Mouse (Mus musculus): ENCODE results near the gene Mnt. TPM values are rescaled to one million over a fixed set of nuclear protein-coding genes. Genes with fewer than 3 reads are reported as not detected.
"Not testable (repeated sequence)": the region's sequence is repeated elsewhere in the genome, so short reads cannot be mapped to it uniquely, and the experiment has no call there.

Gene Mnt
- total RNA-seq (2022), result 10 to 100 TPM; 31.4 to 36.4 (median 33.8) TPM

DNA sequence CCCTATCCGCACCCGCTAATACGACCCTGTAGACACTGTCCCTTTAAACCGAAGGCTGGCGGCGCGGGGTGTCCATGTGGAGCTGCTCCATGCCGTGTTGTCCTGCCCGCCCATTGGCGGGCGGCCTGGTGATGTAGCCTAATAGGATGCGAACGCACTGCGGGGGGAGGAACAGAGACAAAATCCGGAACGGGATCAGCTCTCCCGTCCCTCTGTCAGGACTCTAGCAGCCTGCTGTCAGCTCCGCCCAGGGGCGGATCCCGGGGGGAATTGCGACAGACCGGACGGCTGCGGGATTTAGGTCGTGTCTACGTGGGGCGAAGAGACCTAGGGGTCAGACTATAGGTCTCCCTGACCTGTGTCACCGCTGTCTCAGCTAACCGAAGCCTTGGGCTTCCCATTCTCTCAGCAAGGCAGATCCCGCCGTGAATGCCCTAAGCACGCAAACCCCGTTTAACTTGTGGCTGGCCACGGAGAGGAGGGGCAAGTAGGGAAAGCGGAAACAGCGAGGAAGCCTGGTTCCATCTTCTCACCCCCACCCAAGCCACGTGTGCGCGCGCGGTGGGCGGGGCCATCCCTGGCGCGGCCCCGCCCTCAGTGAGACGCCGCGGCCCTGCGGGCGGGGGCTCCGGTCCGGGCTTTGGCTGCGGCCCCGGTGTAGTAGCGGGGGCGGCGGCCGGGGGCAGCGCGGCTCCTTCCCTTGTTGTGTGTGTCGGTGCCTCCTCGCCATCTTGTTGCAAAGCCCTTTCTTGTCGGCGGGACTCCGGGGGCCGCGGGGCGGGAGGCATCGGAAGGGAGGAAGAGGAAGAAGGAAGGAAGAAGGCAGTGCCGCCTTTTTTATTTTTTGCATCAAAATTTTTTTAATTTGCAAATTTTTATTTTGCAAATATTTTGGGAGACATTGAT lies at the start of gene Mnt:
Mnt (plus strand) TSS at position 665 of the 906 bp plus-strand sequence.
- DNase-seq (ENCODE audit: low spot score in 2 of 2), result peak; percentile 95 to 100

DNA sequence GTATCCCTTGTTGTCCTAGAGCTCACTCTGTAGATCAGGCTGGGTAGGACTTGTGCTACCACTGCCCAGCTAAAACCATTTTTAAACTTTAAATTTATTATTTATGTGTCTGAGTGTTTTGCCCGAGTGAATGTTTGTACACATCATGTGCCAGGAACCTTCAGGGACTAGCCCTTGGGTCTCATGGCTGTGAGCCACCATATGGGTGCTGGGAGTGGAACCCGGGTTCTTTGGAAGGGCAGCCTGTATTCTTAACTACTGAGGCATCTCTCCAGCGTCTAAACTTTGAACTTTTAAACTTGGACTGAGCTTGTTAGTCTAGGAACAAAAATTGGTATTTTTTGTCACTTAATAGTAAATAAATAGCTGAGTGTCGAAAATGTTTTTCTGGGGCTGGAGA lies 37.8 kb upstream of the Mnt start:
- no peak for DNase-seq (ENCODE audit: low spot score in 2 of 2)

DNA sequence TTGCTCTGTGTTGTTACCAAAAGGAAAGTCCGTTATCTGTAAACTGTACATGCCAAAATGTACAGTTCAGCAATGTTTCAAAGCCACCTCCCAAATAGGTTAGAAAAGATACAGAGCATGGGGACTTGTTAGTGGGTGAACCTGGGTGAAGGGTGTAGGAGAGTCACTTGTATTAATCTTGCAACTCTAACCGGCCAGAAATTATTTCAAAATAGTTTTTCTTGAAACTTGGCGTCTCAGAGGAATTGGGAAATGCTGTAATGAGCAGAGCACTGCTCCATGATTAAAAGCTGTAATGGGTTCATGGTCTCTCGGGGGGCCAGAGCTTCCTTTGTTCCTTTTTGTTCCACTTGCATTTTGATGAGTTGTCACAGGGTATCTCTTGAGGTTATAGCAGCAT lies 30.1 kb upstream of the Mnt start:
- DNase-seq (ENCODE audit: low spot score in 2 of 2), result no peak

DNA sequence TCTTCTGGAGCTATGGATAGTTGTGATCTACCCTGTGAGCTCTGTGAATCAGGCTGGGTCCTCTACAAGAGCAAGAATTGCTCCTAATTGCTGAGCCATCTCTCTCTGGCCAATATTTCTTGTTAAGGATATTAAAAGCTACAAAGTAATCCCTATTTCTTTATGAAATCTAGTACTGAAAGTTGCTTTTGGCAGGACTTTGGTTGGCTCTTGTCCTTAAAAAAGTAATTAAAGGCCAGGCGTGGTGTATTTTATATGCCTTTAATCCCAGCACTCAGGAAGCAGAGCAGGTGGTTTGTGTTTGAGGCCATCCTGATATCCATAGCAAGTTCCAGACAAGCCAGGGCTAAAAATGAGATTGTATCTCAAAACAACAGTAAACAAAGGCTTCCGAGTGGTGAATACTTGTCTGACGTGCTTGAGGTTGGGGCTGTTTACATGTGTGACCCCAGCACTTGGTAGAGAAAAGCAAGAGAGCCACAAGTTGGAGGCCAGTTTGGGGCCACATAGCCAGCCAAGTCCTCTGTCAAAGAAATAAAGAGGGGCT lies 26.6 kb upstream of the Mnt start:
- no peak for DNase-seq (ENCODE audit: low spot score in 2 of 2)

DNA sequence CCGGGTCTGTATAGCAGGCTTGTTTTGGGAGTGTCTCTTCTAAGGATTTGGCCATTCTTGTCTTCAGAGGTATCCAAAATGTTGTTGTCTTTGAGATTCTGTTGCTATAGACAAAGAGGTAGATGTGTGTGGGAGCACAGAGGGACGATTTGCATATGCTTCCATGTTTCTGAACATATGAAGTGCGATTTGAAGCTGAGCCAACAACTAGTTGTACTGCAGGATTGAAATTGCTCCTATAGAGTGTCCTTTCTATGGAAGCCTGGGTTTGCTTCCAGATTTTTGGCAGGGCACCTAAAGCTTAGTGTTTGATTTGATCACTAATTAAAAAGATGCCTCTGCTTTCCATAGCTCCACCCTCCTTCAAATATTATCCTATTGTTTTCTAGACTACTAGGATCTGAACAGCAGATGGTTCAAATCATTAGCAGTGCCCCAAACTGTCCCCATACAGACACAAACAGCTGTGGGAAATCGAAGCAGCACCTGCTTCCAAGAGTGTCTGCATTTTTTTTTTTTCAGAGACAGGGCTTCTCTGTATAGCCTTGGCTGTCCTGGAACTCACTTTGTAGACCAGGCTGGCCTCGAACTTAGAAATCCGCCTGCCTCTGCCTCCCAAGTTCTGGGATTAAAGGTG lies 23.4 kb upstream of the Mnt start:
- no peak for DNase-seq (ENCODE audit: low spot score in 2 of 2)

DNA sequence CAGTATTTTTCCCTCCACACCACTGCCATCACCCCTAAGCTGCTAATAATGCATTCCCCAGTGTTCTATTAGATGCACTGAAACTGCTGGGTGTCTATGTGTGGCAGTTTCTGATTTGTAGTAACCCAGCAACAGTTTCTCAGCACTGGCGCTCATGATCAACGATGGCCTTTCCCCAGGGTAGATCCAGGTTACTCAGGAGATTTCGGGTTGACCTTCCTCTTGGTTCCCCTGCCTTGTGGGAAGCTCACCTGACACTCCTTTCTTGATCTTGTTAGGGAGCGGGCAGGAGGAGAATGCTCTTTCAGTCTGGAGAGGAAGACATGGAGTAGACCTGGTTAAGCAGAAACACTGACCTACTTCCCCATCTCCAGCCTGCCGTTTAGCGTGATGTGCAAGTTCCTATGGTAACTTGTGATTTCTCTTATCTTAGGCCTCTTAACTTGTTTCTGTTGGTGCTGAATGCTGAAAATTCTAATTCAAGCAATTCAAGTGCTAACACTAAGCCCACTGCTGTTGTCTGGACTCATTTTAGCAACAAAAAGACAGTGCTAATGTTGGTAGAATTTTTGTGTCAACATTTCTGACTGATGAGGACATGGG lies 22.4 kb upstream of the Mnt start:
- DNase-seq (ENCODE audit: low spot score in 2 of 2), result no peak

DNA sequence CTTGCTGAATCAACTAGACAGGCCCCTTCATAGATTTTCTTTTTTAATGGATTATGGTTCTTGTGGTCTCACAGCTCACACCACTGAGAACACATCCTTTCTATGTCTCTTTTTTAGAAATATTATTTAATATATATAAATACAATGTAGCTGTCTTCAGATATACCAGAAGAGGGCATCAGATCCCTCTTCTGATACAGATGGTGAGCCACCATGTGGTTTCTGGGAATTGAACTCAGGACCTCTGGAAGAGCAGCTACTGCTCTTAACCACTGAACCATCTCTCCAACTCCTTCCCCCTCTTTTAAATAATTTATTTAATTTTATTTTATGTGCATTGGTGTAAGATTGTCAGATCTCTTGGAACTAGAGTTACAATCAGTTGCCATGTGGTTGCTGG lies 20.6 kb upstream of the Mnt start:
- no peak for DNase-seq (ENCODE audit: low spot score in 2 of 2)

DNA sequence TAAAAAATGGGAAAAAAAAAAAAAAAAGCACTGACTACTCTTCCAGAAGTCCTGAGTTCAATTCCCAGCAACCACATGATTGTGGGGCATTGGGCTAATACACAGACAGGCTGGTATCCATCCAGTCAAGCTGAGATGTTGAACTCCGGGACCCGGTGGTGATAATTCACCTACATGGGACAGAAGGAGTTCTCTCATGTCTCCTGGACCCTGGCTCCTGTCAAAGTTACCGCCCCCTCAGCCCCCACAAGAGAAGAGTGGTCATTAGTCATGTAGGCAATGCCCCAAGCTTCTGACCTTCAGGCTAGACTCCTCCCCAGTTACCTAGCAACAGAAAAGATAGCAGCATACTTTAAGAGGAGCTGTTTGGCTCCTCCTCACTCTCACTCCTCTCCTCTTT lies 19.7 kb upstream of the Mnt start:
- DNase-seq (ENCODE audit: low spot score in 2 of 2), result not testable (repeated sequence)

DNA sequence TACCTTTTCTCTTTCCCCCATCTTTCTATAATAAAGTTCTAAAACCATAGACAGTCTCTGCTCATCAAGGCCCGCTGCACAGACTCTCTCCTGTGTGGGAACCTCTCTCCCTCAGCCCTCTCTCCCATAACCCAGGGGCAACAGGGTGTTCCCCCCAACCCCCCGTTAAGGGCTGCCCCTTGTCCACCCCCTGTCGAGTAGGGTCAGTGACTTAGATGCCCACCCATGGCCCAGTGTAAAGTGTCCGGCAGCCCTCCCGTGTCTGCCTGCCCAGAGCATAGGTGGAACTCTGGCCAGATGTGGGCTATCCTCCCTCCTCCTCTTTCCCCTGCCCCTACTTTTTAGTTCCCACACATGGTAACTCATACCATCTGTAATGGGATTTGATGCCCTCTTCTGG lies 19.2 kb upstream of the Mnt start:
- DNase-seq (ENCODE audit: low spot score in 2 of 2), result no peak

DNA sequence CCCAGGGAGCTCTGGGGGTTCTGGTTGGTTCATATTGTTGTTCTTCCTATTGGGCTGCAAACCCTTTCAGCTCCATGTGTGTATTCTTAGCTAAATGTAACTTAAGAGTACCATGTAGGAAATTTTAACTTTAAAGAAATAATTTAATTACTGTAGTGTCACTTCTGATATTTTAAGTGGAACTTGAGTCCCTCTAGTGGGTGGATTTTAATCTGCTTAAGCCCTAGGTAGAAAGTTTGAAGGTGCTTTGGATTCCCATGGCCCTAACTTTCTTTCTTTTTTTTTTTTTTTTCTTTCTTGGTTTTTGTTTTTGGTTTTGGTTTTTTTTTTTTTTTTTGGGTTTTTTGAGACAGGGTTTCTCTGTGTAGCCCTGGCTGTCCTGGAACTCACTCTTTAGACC lies 14.9 kb upstream of the Mnt start:
- no peak for DNase-seq (ENCODE audit: low spot score in 2 of 2)

DNA sequence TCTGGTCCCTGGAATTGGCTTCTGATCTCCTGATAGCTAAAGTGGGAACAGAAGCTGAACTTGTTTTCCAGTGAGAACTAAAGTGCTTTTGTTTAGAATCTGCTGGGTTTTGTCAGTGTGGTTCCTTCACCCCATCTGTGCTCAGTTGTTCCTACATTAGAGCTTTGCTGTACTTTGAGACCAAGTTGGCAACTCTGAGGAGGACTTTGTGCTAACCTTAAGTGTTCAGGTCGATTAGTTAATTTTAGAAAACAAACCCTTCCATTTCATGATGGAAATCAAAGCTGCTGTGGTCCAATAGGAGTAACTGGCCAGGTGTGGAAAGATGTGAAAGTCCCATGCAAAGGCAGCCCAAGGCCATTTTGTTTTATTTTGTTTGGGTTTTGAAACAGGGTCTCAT lies 9.8 kb upstream of the Mnt start:
- DNase-seq (ENCODE audit: low spot score in 2 of 2), result no peak

DNA sequence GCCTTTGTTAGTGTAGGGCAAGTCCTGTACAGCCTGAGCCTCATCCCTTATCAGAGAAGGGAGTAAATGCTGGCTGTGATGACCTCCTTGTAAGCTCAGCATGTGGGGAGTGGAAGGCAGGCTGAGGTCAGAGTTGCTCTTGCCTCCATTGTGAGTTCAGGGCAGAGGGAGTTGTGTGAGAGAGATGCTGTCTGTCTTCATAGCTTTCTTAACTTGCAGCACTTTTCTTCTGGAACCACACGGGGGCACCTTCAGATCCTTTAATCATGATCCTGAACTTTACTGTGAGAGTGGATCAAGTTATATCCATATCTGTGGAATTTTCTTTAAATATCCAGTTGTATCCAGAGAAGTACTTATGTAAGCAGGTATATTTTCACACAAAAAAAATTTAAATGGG lies 9.3 kb upstream of the Mnt start:
- DNase-seq (ENCODE audit: low spot score in 2 of 2), result no peak

DNA sequence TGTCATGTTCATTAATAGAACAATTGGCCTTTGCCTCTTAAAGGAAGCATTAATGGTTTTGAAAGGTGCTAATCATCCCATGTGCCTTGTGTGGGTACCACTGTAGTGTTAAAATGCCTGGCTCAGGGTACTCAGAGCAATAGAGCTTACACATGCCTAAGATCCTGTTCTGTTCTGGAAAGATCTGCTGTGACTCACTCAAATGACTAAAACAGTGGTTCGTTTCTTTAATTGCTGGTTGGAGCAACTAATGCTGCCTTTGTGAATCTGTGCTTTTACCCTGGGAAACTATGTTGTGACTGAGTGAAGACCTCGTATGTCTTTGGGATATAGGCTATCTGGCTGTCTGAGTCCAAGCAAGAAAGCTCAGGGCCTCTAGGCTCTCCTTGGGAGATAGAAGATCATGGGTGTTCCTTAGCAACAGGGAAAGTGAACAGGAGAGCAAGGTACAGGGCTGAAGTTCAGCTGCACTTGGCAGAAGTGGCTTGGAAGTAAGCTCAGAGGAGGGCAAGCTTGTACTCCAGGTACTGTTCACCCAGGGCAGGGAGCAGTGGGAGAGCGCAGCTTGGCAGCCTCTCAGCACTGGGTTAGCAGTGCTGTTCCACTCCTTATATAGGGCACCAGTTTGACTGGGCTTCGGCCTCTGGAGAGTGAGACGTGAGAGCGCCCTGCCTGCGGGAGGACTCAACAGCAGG lies 7.8 kb upstream of the Mnt start:
- no peak for DNase-seq (ENCODE audit: low spot score in 2 of 2)

DNA sequence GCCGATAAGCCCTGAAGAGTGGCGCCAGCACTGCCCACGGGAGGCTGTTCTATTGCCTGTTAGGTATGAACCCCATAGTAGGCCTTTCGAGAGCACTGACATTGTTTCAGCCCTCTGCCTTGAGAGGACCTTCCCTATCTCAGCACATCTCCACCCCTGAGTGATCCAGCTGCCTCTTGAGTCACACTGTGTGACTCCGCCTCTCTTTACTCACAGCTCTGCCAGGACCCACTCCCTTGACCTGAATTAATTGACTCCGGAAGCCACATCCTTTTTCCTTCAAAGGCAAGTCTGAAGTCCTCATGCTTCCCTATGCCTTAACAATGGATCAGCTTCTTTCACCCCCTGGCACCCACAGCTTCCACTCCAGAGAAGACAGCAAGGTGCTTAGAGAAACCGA lies 4.6 kb upstream of the Mnt start:
- DNase-seq (ENCODE audit: low spot score in 2 of 2), result no peak

DNA sequence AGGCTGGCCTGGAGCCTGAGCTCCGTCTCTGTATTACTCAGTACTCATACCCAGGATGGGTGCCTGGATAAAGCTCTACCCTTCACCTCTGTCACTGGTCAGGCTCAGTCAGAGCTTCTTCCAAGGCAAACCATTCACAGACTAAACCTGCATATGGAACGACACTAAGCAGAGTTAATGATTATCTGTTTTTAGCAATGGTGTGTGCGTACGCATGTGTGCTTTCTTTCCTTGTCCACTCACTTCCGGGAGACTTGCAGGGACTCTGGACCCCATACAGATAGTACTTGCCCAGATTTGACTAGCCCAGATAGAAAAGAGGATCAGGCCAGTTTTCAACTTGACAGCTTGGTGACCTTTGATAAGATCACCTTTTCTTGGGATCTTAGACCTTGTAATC lies 4.0 kb upstream of the Mnt start:
- no peak for DNase-seq (ENCODE audit: low spot score in 2 of 2)

DNA sequence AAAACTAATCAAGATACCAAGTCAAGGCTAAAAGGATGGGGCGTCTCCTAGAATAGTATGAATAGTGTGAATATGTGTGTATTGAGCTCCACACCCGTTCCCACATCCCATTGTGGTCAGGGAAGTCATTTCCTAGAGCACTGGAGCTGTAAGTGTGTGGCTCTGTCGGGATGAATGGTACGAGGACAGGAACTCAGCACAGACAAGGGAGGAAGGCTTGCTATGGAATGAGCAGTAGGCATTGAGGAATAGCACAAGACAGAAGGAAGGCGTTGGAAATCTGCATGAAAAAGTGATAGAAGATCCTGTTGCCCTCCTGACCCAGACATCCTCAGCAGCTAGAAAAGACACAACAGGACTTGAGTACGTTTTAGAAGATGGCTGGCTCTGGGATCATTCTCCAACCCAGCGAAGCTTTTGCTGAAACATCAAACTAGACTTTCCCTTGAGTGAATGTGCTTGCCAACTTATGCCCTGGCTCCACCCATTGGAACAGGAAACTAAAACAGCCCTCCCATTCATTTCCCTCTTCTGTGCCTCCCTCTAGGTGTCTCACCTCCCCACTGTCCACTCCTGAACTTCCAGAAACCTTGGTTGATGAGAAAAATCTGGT lies 2.8 kb upstream of the Mnt start:
- no peak for DNase-seq (ENCODE audit: low spot score in 2 of 2)

DNA sequence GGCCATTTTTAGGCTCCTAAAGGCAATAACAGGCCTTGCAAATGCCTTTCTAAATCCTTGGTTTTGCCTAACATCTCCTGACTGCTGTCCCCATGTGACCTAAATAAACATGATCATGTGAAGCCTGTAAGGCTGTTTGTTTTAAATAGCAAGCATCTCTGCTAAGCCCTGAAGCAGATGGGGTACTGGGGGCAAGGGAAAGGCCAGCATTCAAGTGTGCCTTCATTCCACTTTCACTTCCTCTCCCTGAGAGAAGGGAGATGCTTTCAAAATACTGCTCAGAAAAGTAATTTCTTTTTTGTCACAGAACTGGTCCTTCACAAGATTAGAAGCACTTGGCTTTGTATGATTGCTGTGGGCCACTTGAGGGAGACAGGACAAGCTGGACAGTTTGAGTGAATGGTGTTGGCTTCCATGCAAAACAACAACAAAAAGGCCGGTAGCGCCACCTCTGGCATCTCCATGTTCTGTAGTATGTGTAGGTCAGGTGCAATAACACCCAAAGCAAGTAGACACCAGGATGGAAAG lies 2.3 kb upstream of the Mnt start:
- DNase-seq (ENCODE audit: low spot score in 2 of 2), result no peak

DNA sequence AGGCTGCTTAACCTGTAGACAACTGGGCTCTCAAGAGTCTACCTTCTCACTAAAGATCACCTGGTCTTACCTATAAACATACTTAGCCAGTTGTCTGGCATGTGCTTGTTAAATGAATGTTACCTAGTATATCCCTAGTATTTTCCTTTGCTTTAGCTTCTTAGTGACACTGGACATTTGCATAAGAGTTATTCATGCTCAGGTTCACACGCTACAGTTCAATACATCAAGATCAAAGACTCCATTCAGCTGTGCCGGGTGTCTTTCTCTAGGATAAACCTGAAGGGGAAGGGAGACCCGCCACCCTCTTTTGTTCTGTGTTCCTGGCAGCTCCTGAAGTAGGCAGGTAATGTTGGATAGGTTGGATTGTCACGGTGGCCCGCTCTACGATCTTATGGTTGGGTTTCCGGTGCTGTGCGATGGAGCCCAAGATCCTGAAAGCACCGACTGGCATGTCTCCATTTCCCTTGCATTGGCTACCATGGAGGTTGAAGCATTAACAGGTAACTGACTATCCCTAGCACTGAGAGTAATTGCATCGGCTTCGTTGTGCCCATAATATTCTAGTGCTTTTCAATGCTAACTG lies 1.7 kb upstream of the Mnt start:
- DNase-seq (ENCODE audit: low spot score in 2 of 2), result no peak

DNA sequence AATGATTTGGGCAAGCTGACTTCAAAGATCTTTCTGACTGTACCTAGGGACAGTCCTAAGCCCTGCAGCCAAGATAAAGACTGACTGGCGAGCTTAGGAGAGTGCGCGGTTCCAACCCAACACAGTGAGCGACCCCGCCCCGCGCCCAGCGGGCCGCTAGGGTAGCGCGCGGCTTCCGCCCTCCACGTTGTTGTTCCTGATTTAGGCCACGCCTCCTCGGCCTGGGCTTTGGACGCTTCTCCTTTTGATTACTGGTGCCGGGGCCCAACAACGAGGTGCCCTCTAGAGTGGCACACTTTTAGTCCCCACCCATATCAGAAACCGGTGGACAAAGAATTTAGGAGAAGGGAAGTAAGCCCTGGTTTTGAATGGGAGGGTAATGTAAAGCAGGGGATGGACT lies 908 bp upstream of the Mnt start:
- DNase-seq (ENCODE audit: low spot score in 2 of 2), result peak; percentile 54 to 64

DNA sequence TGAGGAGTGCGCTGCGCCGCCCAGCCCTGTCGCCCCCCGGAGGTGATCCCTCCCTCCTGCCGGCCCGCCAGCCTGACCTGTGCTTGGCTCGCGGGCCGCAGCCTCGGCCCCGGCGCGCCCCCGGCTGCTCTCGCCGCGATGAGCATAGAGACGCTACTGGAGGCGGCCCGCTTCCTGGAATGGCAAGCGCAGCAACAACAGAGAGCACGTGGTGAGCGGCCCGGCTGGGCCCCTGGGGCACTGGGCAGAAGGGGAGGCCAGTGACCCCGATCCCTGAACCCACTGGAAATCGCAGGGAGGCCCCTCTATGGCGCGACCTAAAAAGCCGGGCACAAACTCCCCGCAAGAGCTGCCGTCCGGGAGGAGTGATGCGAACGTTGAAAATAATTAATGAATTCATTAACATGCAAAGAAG lies 478 bp downstream of the Mnt start:
- no peak for DNase-seq (ENCODE audit: low spot score in 2 of 2)

Data from left cerebral cortex, adult 8-10 months (tissue).